26 mouse cellular contexts compared by ENCODE assay signal in genomic region chr7:125517470-125517869, GRCm38 (mm10). TPM values are rescaled to one million over a fixed set of nuclear protein-coding genes. Genes with fewer than 3 reads are reported as not detected.
A peak's percentile ranks its signal among the peaks of the same experiment; 100 is the strongest.
DNase-seq lines count a peak whose midpoint lies in the region; ATAC-seq lines count a peak whose summit lies in the region.
"Had no signal": no experiment of that assay in that cellular context is flagged by ENCODE, and none has a peak within 500 bp of the region (broad histone marks: within the 10 kb centered on the region; RNA-seq: fewer than 3 reads in every experiment).

No protein-coding gene starts in this region.

- no peaks in the 10 kb centered on the region for H3K27me3 ChIP-seq in limb, embryonic 15.5 days
- no peaks in the 10 kb centered on the region for H3K27me3 ChIP-seq in limb, embryonic 10.5 days (ENCODE audit: low read depth, poor library complexity, severe bottlenecking)
- H3K27me3 ChIP-seq in embryonic facial prominence, embryonic 11.5 days (ENCODE audit: control insufficient read depth, insufficient read depth, low read length): no peaks in the 10 kb centered on the region
- no peaks in the 10 kb centered on the region for H3K27me3 ChIP-seq in liver, embryonic 16.5 days (ENCODE audit: control insufficient read depth, insufficient read depth, low read depth, low read length)
- H3K27me3 ChIP-seq: CH12.LX; embryonic facial prominence, embryonic 13.5 days; hindbrain, embryonic 12.5 days; midbrain, embryonic 13.5 days had no signal

- no peaks in the 10 kb centered on the region for H3K36me3 ChIP-seq in limb, embryonic 15.5 days
- no peaks in the 10 kb centered on the region for H3K36me3 ChIP-seq in limb, embryonic 10.5 days
- H3K36me3 ChIP-seq in embryonic facial prominence, embryonic 11.5 days (replicated peaks; ENCODE audit: control insufficient read depth, insufficient read depth, low read depth, low read length): no peaks in the 10 kb centered on the region
- H3K36me3 ChIP-seq in liver, embryonic 16.5 days (ENCODE audit: control insufficient read depth, insufficient read depth): no peaks in the 10 kb centered on the region
- H3K36me3 ChIP-seq: embryonic facial prominence, embryonic 13.5 days; G1E; hindbrain, embryonic 12.5 days; midbrain, embryonic 13.5 days had no signal

- no peak overlapping the region for H3K4me3 ChIP-seq in limb, embryonic 15.5 days
- no peak overlapping the region for H3K4me3 ChIP-seq in limb, embryonic 10.5 days
- no peak overlapping the region for H3K4me3 ChIP-seq in embryonic facial prominence, embryonic 11.5 days (ENCODE audit: low read depth, low read length)
- no peak overlapping the region for H3K4me3 ChIP-seq in liver, embryonic 16.5 days (ENCODE audit: low read depth, low read length)
- H3K4me3 ChIP-seq: embryonic facial prominence, embryonic 13.5 days; hindbrain, embryonic 12.5 days; left cerebral cortex, adult 2 months; midbrain, embryonic 13.5 days had no signal

- H3K9me3 ChIP-seq in limb, embryonic 15.5 days: no peaks in the 10 kb centered on the region
- no peaks in the 10 kb centered on the region for H3K9me3 ChIP-seq in limb, embryonic 10.5 days (replicated peaks)
- no peaks in the 10 kb centered on the region for H3K9me3 ChIP-seq in embryonic facial prominence, embryonic 11.5 days (replicated peaks; ENCODE audit: control insufficient read depth, low read length)
- no peaks in the 10 kb centered on the region for H3K9me3 ChIP-seq in liver, embryonic 16.5 days (replicated peaks; ENCODE audit: control insufficient read depth, low read length)
- H3K9me3 ChIP-seq: embryonic facial prominence, embryonic 13.5 days; hindbrain, embryonic 12.5 days; midbrain, embryonic 13.5 days had no signal

- 0 out of 2 replicates have a peak, but pooled peaks have one; percentile 42 for ATAC-seq in limb, embryonic 15.5 days (ENCODE audit: insufficient number of reproducible peaks, low FRiP score, low TSS enrichment, low read depth)
- no peak for ATAC-seq in embryonic facial prominence, embryonic 11.5 days (replicated peaks; ENCODE audit: insufficient number of reproducible peaks, low FRiP score, low TSS enrichment, low read depth)
- ATAC-seq in liver, embryonic 16.5 days (ENCODE audit: low read depth): no peak
- ATAC-seq: activated CD4-positive, CD25-positive, alpha-beta regulatory T cell, adult 4 months; forebrain, embryonic 14.5 days; intestine, postnatal 0 days; midbrain, embryonic 13.5 days had no signal

- 65% methylated on average over 6 of the region's 6 CpGs for WGBS in limb, embryonic 15.5 days
- WGBS in limb, embryonic 10.5 days: 83% methylated on average over 6 of the region's 6 CpGs
- WGBS in embryonic facial prominence, embryonic 11.5 days: 65% methylated on average over 6 of the region's 6 CpGs
- WGBS in liver, embryonic 16.5 days (ENCODE audit: insufficient replicate concordance): 79% methylated on average over 6 of the region's 6 CpGs

- H3K27ac ChIP-seq in limb, embryonic 15.5 days: no peak overlapping the region
- H3K27ac ChIP-seq in limb, embryonic 10.5 days: no peak overlapping the region
- no peak overlapping the region for H3K27ac ChIP-seq in embryonic facial prominence, embryonic 11.5 days (replicated peaks; ENCODE audit: low read depth, low read length)
- H3K27ac ChIP-seq in liver, embryonic 16.5 days (ENCODE audit: low read length): peak overlapping the region; percentile 70
- H3K27ac ChIP-seq: embryonic facial prominence, embryonic 13.5 days; hindbrain, embryonic 12.5 days; left cerebral cortex, adult 2 months; midbrain, embryonic 13.5 days had no signal

- DNase-seq in limb, embryonic 10.5 days (ENCODE audit: low spot score): no peak
- peak; percentile 56 for DNase-seq in brain, adult 2 months (ENCODE audit: low read depth, low spot score)
- DNase-seq in embryonic facial prominence, embryonic 11.5 days (ENCODE audit: low spot score): peak; percentile 21
- no peak for DNase-seq in adrenal gland, postnatal 10 days
- DNase-seq in cerebellum, postnatal 14 days: no peak
- DNase-seq: adrenal gland, adult 8-10 months; B cell, adult 2 months; cerebellum, adult 2 months; cerebellum, postnatal 36 days; gastrocnemius, postnatal 10 days; kidney, postnatal 36 days; lung, postnatal 10 days; right cerebral cortex, postnatal 14 days; thymus, postnatal 14 days had no signal

- H3K4me2 ChIP-seq in limb, embryonic 15.5 days: no peak overlapping the region
- no peak overlapping the region for H3K4me2 ChIP-seq in embryonic facial prominence, embryonic 11.5 days (ENCODE audit: low read depth, low read length)
- no peak overlapping the region for H3K4me2 ChIP-seq in liver, embryonic 16.5 days (ENCODE audit: low read depth, low read length)
- H3K4me2 ChIP-seq: embryonic facial prominence, embryonic 13.5 days; heart, embryonic 11.5 days; hindbrain, embryonic 12.5 days; midbrain, embryonic 13.5 days had no signal

- peaks cover 21% of the 10 kb centered on the region for H3K4me1 ChIP-seq in limb, embryonic 15.5 days
- H3K4me1 ChIP-seq in limb, embryonic 10.5 days: no peaks in the 10 kb centered on the region
- H3K4me1 ChIP-seq in embryonic facial prominence, embryonic 11.5 days (ENCODE audit: control insufficient read depth, insufficient read depth, low read length): no peaks in the 10 kb centered on the region
- H3K4me1 ChIP-seq in liver, embryonic 16.5 days (ENCODE audit: control insufficient read depth, low read depth, low read length): peaks cover 45% of the 10 kb centered on the region
- H3K4me1 ChIP-seq: hindbrain, embryonic 12.5 days; midbrain, embryonic 13.5 days had no signal

- no peak overlapping the region for H3K9ac ChIP-seq in limb, embryonic 15.5 days
- H3K9ac ChIP-seq in embryonic facial prominence, embryonic 11.5 days (replicated peaks; ENCODE audit: low read length): no peak overlapping the region
- H3K9ac ChIP-seq in liver, embryonic 16.5 days (ENCODE audit: low read depth, low read length): no peak overlapping the region
- H3K9ac ChIP-seq: embryonic facial prominence, embryonic 13.5 days; hindbrain, embryonic 12.5 days; midbrain, embryonic 13.5 days had no signal

RNA-seq across cellular contexts. Expression of gene Nsmce1, which starts 26.1 kb away (rescaled TPM):
- polyA plus RNA-seq in limb, embryonic 15.5 days (2015; fragmentation: Nextera tagmentation; extraction: Ambion mirVana): 102 and 103 TPM in 2 replicates
- polyA plus RNA-seq in limb, embryonic 10.5 days (2016; fragmentation: Nextera tagmentation; extraction: Ambion mirVana): 123 and 129 TPM in 2 replicates
- polyA plus RNA-seq in embryonic facial prominence, embryonic 11.5 days (2014; fragmentation: Nextera tagmentation; extraction: Ambion mirVana): 119 and 132 TPM in 2 replicates
- 64.6 and 70.3 TPM in 2 replicates for polyA plus RNA-seq in liver, embryonic 16.5 days (2015; fragmentation: Nextera tagmentation; extraction: Ambion mirVana)
- total RNA-seq in adrenal gland, postnatal 10 days (2021): 10 to 100 TPM; 42.2 to 46.4 TPM

RNA-seq across cellular contexts. Expression of gene Il4ra, which starts 34.5 kb away (rescaled TPM):
- polyA plus RNA-seq in limb, embryonic 15.5 days (2015; fragmentation: Nextera tagmentation; extraction: Ambion mirVana): 11.4 and 11.9 TPM in 2 replicates
- 3.1 and 4.2 TPM in 2 replicates for polyA plus RNA-seq in limb, embryonic 10.5 days (2016; fragmentation: Nextera tagmentation; extraction: Ambion mirVana)
- 1.8 and 2.0 TPM in 2 replicates for polyA plus RNA-seq in embryonic facial prominence, embryonic 11.5 days (2014; fragmentation: Nextera tagmentation; extraction: Ambion mirVana)
- polyA plus RNA-seq in liver, embryonic 16.5 days (2015; fragmentation: Nextera tagmentation; extraction: Ambion mirVana): 6.2 and 6.9 TPM in 2 replicates
- total RNA-seq in adrenal gland, postnatal 10 days (2021): 10 to 100 TPM; 43.9 to 51.3 TPM

Comparison
In these comparisons a context has a peak if more than half of its experiments do, and no peak if none do; other contexts are left out.
1. DNase-seq: peak in brain, adult 2 months (single experiment) and embryonic facial prominence, embryonic 11.5 days (single experiment); none in limb, embryonic 10.5 days (single experiment), adrenal gland, postnatal 10 days (single experiment) and cerebellum, postnatal 14 days (0 of 2).